Mouse (Mus musculus) forebrain, embryonic 10.5 days (tissue): ENCODE measurements around the gene Apol9b. TPM values are rescaled to one million over a fixed set of nuclear protein-coding genes. Genes with fewer than 3 reads are reported as not detected.

Experiments used
- DNase-seq: peaks from one replicate; pipeline ENCODE4 v3.0.0-alpha.2; 2017; ENCODE audit warnings: low spot score; ENCODE audit errors: extremely low spot score
- H3K27ac ChIP-seq: fragments of 300-500 bp; sonication (generic); 2 replicates; pipeline ENCODE4 v1.5.1; 2016; ENCODE audit warnings: mild to moderate bottlenecking
- H3K27me3 ChIP-seq: fragments of 300-500 bp; sonication (generic); 2 replicates; pipeline ENCODE4 v1.6.1; 2016; ENCODE audit warnings: mild to moderate bottlenecking; ENCODE audit not compliant: poor library complexity, severe bottlenecking
- H3K36me3 ChIP-seq: fragments of 300-500 bp; sonication (generic); replicated peaks from 2 replicates; pipeline ENCODE4 v1.6.1; 2016; ENCODE audit warnings: mild to moderate bottlenecking, moderate library complexity
- H3K4me1 ChIP-seq: fragments of 300-500 bp; sonication (generic); 2 replicates; pipeline ENCODE4 v1.6.1; 2016
- H3K4me3 ChIP-seq: fragments of 300-500 bp; sonication (generic); 2 replicates; pipeline ENCODE4 v1.5.1; 2016; ENCODE audit warnings: mild to moderate bottlenecking, moderate library complexity
- H3K9me3 ChIP-seq: fragments of 300-500 bp; sonication (generic); 2 replicates; pipeline ENCODE4 v1.6.1; 2016; ENCODE audit warnings: mild to moderate bottlenecking, moderate library complexity
- WGBS: fragments of 180-500 bp; shearing (Covaris S2); methylation state at CpG from one replicate; pipeline ENCODE4 v1.1.7; 2016; 5-methylcytosine and 5-hydroxymethylcytosine counted together
- polyA plus RNA-seq: library from polyadenylated mRNA; unstranded; fragments of >200 nt; fragmentation: Nextera tagmentation; extraction: Ambion mirVana; gene quantifications from 2 replicates; pipeline ENCODE4 v1.2.1, GENCODE M21; 2016

The Apol9b gene
- polyA plus RNA-seq, 1 experiment from 2014 or later = not detected

GRCm38 (mm10) chr15:77756081-77756480, 27.2 kb downstream of the Apol9b start:
- peaks cover 21% of the 10 kb centered on the region for H3K36me3 ChIP-seq
- H3K4me3 ChIP-seq = no peak overlapping the region
- H3K27ac ChIP-seq = no peak overlapping the region
- WGBS = 64% methylated on average over 2 of the region's 2 CpGs
- H3K4me1 ChIP-seq = peaks cover 9% of the 10 kb centered on the region
- DNase-seq = no peak
- no peaks in the 10 kb centered on the region for H3K9me3 ChIP-seq
- H3K27me3 ChIP-seq = no peaks in the 10 kb centered on the region

GRCm38 (mm10) chr15:77756848-77757247, 28.0 kb downstream of the Apol9b start, which contains the start of gene Apol8:
Apol8 (minus strand) TSS chr15:77757003.
- 10% methylated on average over 9 of the region's 9 CpGs for WGBS
- peak; percentile 61 for DNase-seq
- H3K4me3 ChIP-seq = no peak within 1 kb of the TSS

GRCm38 (mm10) chr15:77757586-77758226, 28.9 kb downstream of the Apol9b start:
- Histone ChIP-seq H3K36me3 (peaks cover 37% of the 10 kb centered on the region), H3K4me3 (no peak overlapping the region), H3K27me3 (no peaks in the 10 kb centered on the region), H3K4me1 (peaks cover 9% of the 10 kb centered on the region), H3K27ac (no peak overlapping the region), H3K9me3 (no peaks in the 10 kb centered on the region)
- 84% methylated on average over 4 of the region's 4 CpGs for WGBS
- DNase-seq = no peak

More at GRCm38 (mm10) chr15:77756848-77757247, 28.0 kb downstream of the Apol9b start, which contains the start of gene Apol8:
- Histone ChIP-seq H3K27me3 (no peaks in the 10 kb centered on the region), H3K36me3 (peaks cover 28% of the 10 kb centered on the region), H3K9me3 (no peaks in the 10 kb centered on the region), H3K27ac (no peak within 1 kb of the TSS), H3K4me1 (peaks cover 9% of the 10 kb centered on the region)

GRCm38 (mm10) chr15:77760037-77760436, 31.2 kb downstream of the Apol9b start:
- H3K27me3 ChIP-seq = no peaks in the 10 kb centered on the region
- H3K27ac ChIP-seq = no peak overlapping the region
- no peaks in the 10 kb centered on the region for H3K9me3 ChIP-seq
- H3K36me3 ChIP-seq = peaks cover 60% of the 10 kb centered on the region
- WGBS = 95% methylated on average over 16 of the region's 16 CpGs
- peaks cover 8% of the 10 kb centered on the region for H3K4me1 ChIP-seq
- H3K4me3 ChIP-seq = no peak overlapping the region
- DNase-seq = no peak

GRCm38 (mm10) chr15:77761083-77761482, 32.2 kb downstream of the Apol9b start:
- Histone ChIP-seq H3K4me1 (peaks cover 6% of the 10 kb centered on the region), H3K4me3 (no peak overlapping the region), H3K27ac (no peak overlapping the region), H3K36me3 (peaks cover 71% of the 10 kb centered on the region), H3K9me3 (no peaks in the 10 kb centered on the region), H3K27me3 (no peaks in the 10 kb centered on the region)
- DNase-seq = no peak
- 96% methylated on average over 7 of the region's 7 CpGs for WGBS

GRCm38 (mm10) chr15:77761561-77762380, 32.9 kb downstream of the Apol9b start:
- H3K27me3 ChIP-seq = no peaks in the 10 kb centered on the region
- H3K36me3 ChIP-seq = peaks cover 78% of the 10 kb centered on the region
- DNase-seq = peak; percentile 35
- H3K9me3 ChIP-seq = no peaks in the 10 kb centered on the region
- 83% methylated on average over 22 of the region's 22 CpGs for WGBS
- H3K4me1 ChIP-seq = peaks cover 3% of the 10 kb centered on the region
- no peak overlapping the region for H3K4me3 ChIP-seq
- H3K27ac ChIP-seq = no peak overlapping the region

- no peak for DNase-seq
- no peaks in the 10 kb centered on the region for H3K27me3 ChIP-seq
- WGBS = 92% methylated on average over 16 of the region's 16 CpGs
- no peaks in the 10 kb centered on the region for H3K9me3 ChIP-seq
- no peak overlapping the region for H3K27ac ChIP-seq
- H3K36me3 ChIP-seq = peaks cover 90% of the 10 kb centered on the region
- H3K4me3 ChIP-seq = no peak overlapping the region
- H3K4me1 ChIP-seq = no peaks in the 10 kb centered on the region
Observed at GRCm38 (mm10) chr15:77763050-77763449, 34.2 kb downstream of the Apol9b start.

GRCm38 (mm10) chr15:77763702-77764101, 34.9 kb downstream of the Apol9b start:
- Histone ChIP-seq H3K4me1 (no peaks in the 10 kb centered on the region), H3K27me3 (no peaks in the 10 kb centered on the region), H3K9me3 (no peaks in the 10 kb centered on the region), H3K36me3 (peaks cover 97% of the 10 kb centered on the region), H3K4me3 (no peak overlapping the region), H3K27ac (no peak overlapping the region)
- no peak for DNase-seq
- 95% methylated on average over 11 of the region's 11 CpGs for WGBS

- no peak for DNase-seq
- Histone ChIP-seq H3K36me3 (peaks cover 99% of the 10 kb centered on the region), H3K4me1 (no peaks in the 10 kb centered on the region), H3K9me3 (no peaks in the 10 kb centered on the region), H3K4me3 (no peak overlapping the region), H3K27me3 (no peaks in the 10 kb centered on the region), H3K27ac (no peak overlapping the region)
- WGBS = 90% methylated on average over 13 of the region's 13 CpGs
Observed at GRCm38 (mm10) chr15:77764391-77765006, 35.7 kb downstream of the Apol9b start.

GRCm38 (mm10) chr15:77765484-77766093, 36.8 kb downstream of the Apol9b start:
- Histone ChIP-seq H3K27me3 (no peaks in the 10 kb centered on the region), H3K36me3 (peaks cover 100% of the 10 kb centered on the region), H3K4me1 (no peaks in the 10 kb centered on the region), H3K9me3 (no peaks in the 10 kb centered on the region), H3K27ac (no peak overlapping the region), H3K4me3 (no peak overlapping the region)
- 95% methylated on average over 16 of the region's 16 CpGs for WGBS
- DNase-seq = no peak

- peaks cover 100% of the 10 kb centered on the region for H3K36me3 ChIP-seq
- H3K27me3 ChIP-seq = no peaks in the 10 kb centered on the region
- no peaks in the 10 kb centered on the region for H3K9me3 ChIP-seq
- no peak for DNase-seq
- H3K4me1 ChIP-seq = no peaks in the 10 kb centered on the region
- H3K27ac ChIP-seq = no peak overlapping the region
- 93% methylated on average over 11 of the region's 11 CpGs for WGBS
- no peak overlapping the region for H3K4me3 ChIP-seq
Observed at GRCm38 (mm10) chr15:77766981-77767380, 38.1 kb downstream of the Apol9b start.

GRCm38 (mm10) chr15:77770341-77770740, 41.5 kb downstream of the Apol9b start:
- DNase-seq = no peak
- no peaks in the 10 kb centered on the region for H3K9me3 ChIP-seq
- H3K36me3 ChIP-seq = peaks cover 99% of the 10 kb centered on the region
- no peaks in the 10 kb centered on the region for H3K4me1 ChIP-seq
- H3K27me3 ChIP-seq = no peaks in the 10 kb centered on the region
- 92% methylated on average over 5 of the region's 5 CpGs for WGBS
- H3K27ac ChIP-seq = no peak overlapping the region
- H3K4me3 ChIP-seq = no peak overlapping the region
